Mouse (Mus musculus) right cerebral cortex, postnatal 10 days (tissue): ENCODE results near the gene Bank1.

Source experiments
- DNase-seq, 2 experiments: peaks; one replicate each; pipeline ENCODE4 v3.0.0; 2021; ENCODE audit warnings: low spot score in 2 of 2

Gene Bank1

DNA sequence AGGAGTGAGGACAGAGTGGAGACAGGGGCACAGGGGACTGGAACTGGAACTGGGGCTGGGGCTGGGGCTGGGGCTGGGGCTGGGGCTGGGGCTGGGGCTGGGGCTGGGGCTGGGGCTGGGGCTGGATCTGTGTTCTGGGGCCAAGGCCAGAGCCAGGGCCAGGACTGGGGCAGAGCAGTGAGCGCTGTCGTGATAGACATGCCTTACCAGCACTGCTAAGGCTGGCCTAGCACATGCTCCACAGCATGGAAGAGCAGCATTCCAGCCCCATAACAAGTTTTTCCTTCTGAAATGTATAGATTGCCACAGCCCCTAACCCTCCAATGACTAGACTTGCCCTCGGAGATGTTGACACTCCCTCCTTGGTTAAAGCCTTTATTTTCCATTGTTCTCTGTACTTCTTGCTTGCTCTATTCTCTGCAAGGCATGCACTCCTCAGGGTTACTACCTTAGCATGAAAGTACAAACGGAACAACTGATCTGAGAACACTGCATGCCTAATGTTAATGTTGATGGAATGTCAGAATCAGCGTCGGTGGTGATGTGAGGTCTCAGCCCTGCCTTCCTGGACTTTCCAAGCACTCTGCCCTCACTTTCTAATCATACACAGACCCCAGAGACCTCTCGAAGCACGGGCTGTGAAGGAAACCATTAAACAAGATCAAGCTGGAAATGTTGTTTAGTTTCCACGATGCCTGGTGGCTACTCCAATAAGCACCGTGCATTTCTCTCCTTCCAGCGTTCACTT lies 318.6 kb downstream of the Bank1 start:
- no peak for DNase-seq
